Mouse (Mus musculus): ENCODE data around the gene Lrch1.

- TF ChIP-seq CHD1 (IDR thresholded peaks at IDR 0.05; ENCODE audit: low read depth, low read length): no peak
- TF ChIP-seq MAFK (IDR thresholded peaks at IDR 0.05; ENCODE audit: borderline replicate concordance, low read depth, low read length): no peak
- peak in 1 of 2 experiments; percentile 58; a peak in 2 of 4 replicates for TF ChIP-seq POLR2A (IDR thresholded peaks at IDR 0.05; ENCODE audit: control insufficient read depth in 1 of 2, insufficient read depth in 1 of 2, low read depth in 1 of 2, low read length in 2 of 2, poor library complexity in 1 of 2)
- no peak for TF ChIP-seq CTCF (IDR thresholded peaks at IDR 0.05 in 2 of 3, conservative IDR thresholded peaks at IDR 0.05 in 1 of 3; ENCODE audit: control insufficient read depth in 1 of 3, insufficient read depth in 1 of 3, low read depth in 2 of 3, low read length in 3 of 3, poor library complexity in 1 of 3, severe bottlenecking in 1 of 3)
- no peak for TF ChIP-seq JUND (IDR thresholded peaks at IDR 0.05; ENCODE audit: low read depth, low read length)
Observed at GRCm38 (mm10) chr14:74946751-74947375, 813 bp downstream of the Lrch1 start.
